Mouse (Mus musculus) C2C12 (cell line): ENCODE data around the gene Sppl3.

Source experiments
- CEBPB ChIP-seq: IDR thresholded peaks from one replicate; pipeline ENCODE4 v1.6.1; 2011; ENCODE audit warnings: low read depth, mild to moderate bottlenecking, control low read depth, moderate library complexity
- CTCF ChIP-seq: IDR thresholded peaks from one replicate; pipeline ENCODE4 v1.5.1; 2011; ENCODE audit not compliant: control insufficient read depth, insufficient read depth, insufficient read length
- MAX ChIP-seq: IDR thresholded peaks from one replicate; pipeline ENCODE4 v1.6.1; 2011; ENCODE audit warnings: mild to moderate bottlenecking, control low read depth
- MYOD1 ChIP-seq: IDR thresholded peaks from one replicate; pipeline ENCODE4 v1.6.1; 2011; ENCODE audit warnings: low read depth; ENCODE audit not compliant: control insufficient read depth, insufficient read length
- MYOG ChIP-seq: IDR thresholded peaks from one replicate; pipeline ENCODE4 v1.6.1; 2011; ENCODE audit not compliant: control insufficient read depth, insufficient read length; ENCODE audit errors: extremely low read depth
- USF1 ChIP-seq: IDR thresholded peaks from one replicate; pipeline ENCODE4 v1.6.1; 2011; ENCODE audit warnings: low read depth, mild to moderate bottlenecking, control low read depth, moderate library complexity

DNA sequence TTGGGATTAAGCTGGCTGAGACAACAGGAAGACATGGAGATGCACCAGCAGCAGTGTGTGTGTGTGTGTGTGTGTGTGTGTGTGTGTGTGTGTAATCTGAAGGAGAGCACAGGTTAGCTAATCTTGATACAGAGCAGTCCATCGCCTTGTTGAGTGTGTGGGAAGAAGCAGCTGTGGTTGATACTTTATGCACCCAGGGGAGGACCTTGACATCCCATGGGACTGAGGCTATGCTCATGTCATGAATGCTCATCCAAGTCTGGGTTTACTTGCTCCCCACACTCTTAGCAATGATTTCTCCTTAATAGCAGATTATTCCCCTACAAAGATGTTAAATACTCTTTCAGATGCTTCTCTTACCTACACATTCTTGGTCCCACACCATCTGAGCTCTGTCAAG, 24.3 kb downstream of the Sppl3 start:
- TF ChIP-seq CTCF (no peak), MYOG (no peak), MAX (no peak), MYOD1 (no peak), USF1 (no peak), CEBPB (no peak)
